Mouse (Mus musculus): Measurements from ENCODE around the gene Frmpd1.

GRCm38 (mm10) chr4:45286318-45286717, 101.6 kb downstream of the Frmpd1 start:
- TF ChIP-seq CTCF (IDR thresholded peaks at IDR 0.05; ENCODE audit: low read depth, low read length) (peak; percentile 84), POLR2A (IDR thresholded peaks at IDR 0.05; ENCODE audit: insufficient read depth, low read length) (no peak)

Measured in ES-Bruce4 (cell line).